Mouse (Mus musculus): Measurements from ENCODE around the gene Mertk. TPM values are rescaled to one million over a fixed set of nuclear protein-coding genes. Genes with fewer than 3 reads are reported as not detected.

Gene Mertk
- polyA plus RNA-seq, 1 experiment from 2014 or later, result 0.62 TPM

DNA sequence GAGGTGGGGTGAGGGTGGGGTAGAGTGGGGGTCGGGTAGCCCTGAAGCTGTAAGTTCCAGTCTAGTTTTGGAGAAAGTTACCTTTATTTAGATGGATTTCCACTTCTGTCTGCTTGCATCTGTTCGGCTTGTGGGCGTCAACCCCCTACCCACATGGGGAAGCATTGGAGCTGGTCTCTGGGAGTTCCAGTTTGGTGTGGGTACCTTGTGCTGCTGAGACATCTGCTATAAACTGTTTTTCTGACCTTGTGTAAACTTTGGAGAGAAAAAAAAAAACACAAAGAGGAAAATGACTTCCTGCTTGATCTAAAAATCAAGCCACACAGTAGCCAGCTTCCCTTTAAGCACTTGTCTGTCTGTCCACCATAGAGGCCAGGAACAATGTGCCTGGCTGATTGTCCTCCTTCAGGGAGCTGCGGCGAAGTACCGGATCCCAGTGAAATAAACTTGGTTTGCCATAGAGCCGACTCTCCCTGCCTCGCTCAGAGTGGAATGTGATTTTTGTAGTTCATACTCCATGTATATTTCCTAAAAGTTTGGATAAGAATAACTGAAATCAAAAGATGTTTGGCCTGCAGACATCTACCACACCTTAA, 48.8 kb downstream of the Mertk start:
- ATAC-seq (no peak), DNase-seq (ENCODE audit: low spot score) (no peak)
- H3K9ac ChIP-seq (ENCODE audit: low read length), result no peak overlapping the region
- H3K4me2 ChIP-seq (ENCODE audit: low read length), result no peak overlapping the region
- WGBS, result 83% methylated on average over 8 of the region's 8 CpGs
- no peak overlapping the region for H3K4me3 ChIP-seq (ENCODE audit: low read depth, low read length)
- no peaks in the 10 kb centered on the region for H3K4me1 ChIP-seq (ENCODE audit: control insufficient read depth, insufficient read depth, low read length)
- no peaks in the 10 kb centered on the region for H3K9me3 ChIP-seq (replicated peaks; ENCODE audit: control insufficient read depth, low read length)
- no peak overlapping the region for H3K27ac ChIP-seq (ENCODE audit: low read depth, low read length)
- H3K36me3 ChIP-seq (ENCODE audit: control insufficient read depth, insufficient read depth, low read length), result no peaks in the 10 kb centered on the region
- H3K27me3 ChIP-seq (replicated peaks; ENCODE audit: control insufficient read depth, insufficient read depth, low read length), result no peaks in the 10 kb centered on the region

DNA sequence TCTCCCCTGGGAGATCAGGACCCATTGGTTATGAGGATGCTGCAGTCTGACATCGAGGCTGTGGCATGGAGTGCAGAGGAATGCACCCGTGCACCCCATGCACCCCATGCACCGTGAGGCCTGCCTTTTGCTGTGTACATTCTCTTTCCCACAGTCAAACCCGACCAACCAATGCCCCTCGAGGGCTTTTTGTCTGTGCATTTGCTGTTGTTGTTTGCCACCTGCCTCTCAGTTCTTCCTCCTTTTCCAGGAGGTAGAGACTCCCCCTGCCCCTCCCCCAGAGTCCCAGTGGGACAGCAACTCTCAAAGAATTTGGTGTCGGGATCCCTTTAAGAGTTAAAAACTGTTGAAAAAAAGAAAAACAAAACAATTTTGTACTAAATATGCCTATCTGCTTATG, 49.4 kb downstream of the Mertk start:
- DNase-seq (ENCODE audit: low spot score) (no peak), ATAC-seq (no peak)
- 74% methylated on average over 6 of the region's 6 CpGs for WGBS
- Histone ChIP-seq H3K36me3 (ENCODE audit: control insufficient read depth, insufficient read depth, low read length) (no peaks in the 10 kb centered on the region), H3K27ac (ENCODE audit: low read depth, low read length) (no peak overlapping the region), H3K27me3 (replicated peaks; ENCODE audit: control insufficient read depth, insufficient read depth, low read length) (no peaks in the 10 kb centered on the region), H3K9me3 (replicated peaks; ENCODE audit: control insufficient read depth, low read length) (no peaks in the 10 kb centered on the region), H3K4me1 (ENCODE audit: control insufficient read depth, insufficient read depth, low read length) (no peaks in the 10 kb centered on the region), H3K9ac (ENCODE audit: low read length) (no peak overlapping the region), H3K4me3 (ENCODE audit: low read depth, low read length) (no peak overlapping the region), H3K4me2 (ENCODE audit: low read length) (no peak overlapping the region)

DNA sequence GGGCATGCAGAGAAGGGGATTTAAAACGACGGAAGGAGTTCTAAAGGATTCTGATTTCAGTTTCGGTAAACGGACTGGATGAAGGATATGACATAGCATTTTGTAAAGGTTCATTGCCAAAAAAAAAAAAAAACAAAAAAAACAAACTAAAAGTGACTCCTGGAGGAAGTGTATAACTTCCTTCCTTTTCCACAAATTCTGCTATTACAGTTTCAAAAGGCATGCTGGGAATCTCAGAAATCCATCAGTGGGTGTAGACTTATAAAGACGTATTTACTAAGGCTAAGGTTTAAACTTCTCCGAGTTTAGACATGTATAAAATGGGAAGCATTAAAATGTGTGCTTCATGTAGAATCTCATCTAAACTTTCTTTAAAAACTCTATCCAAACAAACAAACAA, 52.3 kb downstream of the Mertk start:
- ATAC-seq (no peak), DNase-seq (ENCODE audit: low spot score) (no peak)
- no peak overlapping the region for H3K4me3 ChIP-seq (ENCODE audit: low read depth, low read length)
- no peak overlapping the region for H3K4me2 ChIP-seq (ENCODE audit: low read length)
- 91% methylated on average over 6 of the region's 6 CpGs for WGBS
- no peaks in the 10 kb centered on the region for H3K27me3 ChIP-seq (replicated peaks; ENCODE audit: control insufficient read depth, insufficient read depth, low read length)
- no peak overlapping the region for H3K27ac ChIP-seq (ENCODE audit: low read depth, low read length)
- H3K9me3 ChIP-seq (replicated peaks; ENCODE audit: control insufficient read depth, low read length), result no peaks in the 10 kb centered on the region
- no peaks in the 10 kb centered on the region for H3K36me3 ChIP-seq (ENCODE audit: control insufficient read depth, insufficient read depth, low read length)
- no peak overlapping the region for H3K9ac ChIP-seq (ENCODE audit: low read length)
- H3K4me1 ChIP-seq (ENCODE audit: control insufficient read depth, insufficient read depth, low read length), result no peaks in the 10 kb centered on the region

DNA sequence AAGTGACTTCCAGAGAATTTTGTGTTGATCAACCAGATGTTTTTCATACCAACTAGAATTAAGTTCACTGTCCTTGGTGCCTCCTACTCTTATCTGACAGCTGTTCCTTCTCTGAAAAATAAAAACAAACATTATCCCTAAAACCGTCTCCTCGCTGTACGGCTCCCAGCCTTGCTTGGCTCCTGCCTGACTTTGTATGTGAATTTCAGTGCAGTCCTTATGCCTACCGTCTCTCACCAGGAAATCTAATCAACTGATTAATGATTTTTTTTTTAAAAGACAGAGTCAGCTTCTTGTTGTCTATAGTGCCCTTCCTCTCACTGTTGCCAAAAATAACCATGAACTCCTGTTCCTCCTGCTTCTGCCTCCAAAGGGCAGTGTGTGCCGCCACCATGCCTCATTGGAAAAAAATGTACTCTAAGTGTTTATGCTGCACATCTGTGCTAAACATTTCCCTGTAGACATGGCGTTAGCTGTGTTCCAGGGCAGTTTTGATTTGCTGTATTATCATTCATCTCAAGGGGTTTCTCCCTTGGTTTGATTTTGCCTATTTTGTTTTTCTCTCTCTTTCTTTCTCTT, 54.6 kb downstream of the Mertk start:
- Histone ChIP-seq H3K27me3 (replicated peaks; ENCODE audit: control insufficient read depth, insufficient read depth, low read length) (no peaks in the 10 kb centered on the region), H3K36me3 (ENCODE audit: control insufficient read depth, insufficient read depth, low read length) (no peaks in the 10 kb centered on the region), H3K4me1 (ENCODE audit: control insufficient read depth, insufficient read depth, low read length) (no peaks in the 10 kb centered on the region), H3K9ac (ENCODE audit: low read length) (no peak overlapping the region), H3K9me3 (replicated peaks; ENCODE audit: control insufficient read depth, low read length) (no peaks in the 10 kb centered on the region), H3K4me3 (ENCODE audit: low read depth, low read length) (no peak overlapping the region), H3K27ac (ENCODE audit: low read depth, low read length) (no peak overlapping the region), H3K4me2 (ENCODE audit: low read length) (no peak overlapping the region)
- WGBS, result 84% methylated on average over 6 of the region's 6 CpGs
- no peak for DNase-seq (ENCODE audit: low spot score)
- ATAC-seq, result no peak

DNA sequence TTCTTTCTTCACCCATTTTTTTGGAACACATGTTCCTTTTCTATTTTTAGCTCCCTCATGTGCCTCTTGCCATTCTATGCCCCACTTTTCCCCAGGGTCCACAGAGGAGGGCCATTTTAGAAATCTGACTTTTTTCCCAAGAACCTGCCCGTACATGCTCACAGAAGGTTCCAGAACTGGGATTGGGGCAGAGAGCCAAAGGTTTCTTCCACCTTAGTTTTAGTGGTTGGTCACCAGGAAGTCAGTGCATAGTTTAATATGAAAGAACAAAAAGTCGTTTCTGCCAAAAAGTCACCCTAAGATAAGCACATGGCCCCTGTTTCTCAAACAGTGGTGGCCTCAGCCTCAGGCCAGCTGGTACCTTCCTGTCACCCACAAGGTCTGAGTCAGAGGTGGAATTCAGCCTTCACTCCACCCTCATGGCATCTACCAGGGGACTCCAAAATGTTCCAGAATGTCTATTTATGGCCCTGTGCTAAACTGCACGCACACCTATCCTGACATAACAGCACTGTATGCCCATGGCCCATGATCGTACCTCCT, 56.5 kb downstream of the Mertk start:
- H3K9ac ChIP-seq (ENCODE audit: low read length), result no peak overlapping the region
- H3K27me3 ChIP-seq (replicated peaks; ENCODE audit: control insufficient read depth, insufficient read depth, low read length), result no peaks in the 10 kb centered on the region
- no peak overlapping the region for H3K27ac ChIP-seq (ENCODE audit: low read depth, low read length)
- H3K36me3 ChIP-seq (ENCODE audit: control insufficient read depth, insufficient read depth, low read length), result no peaks in the 10 kb centered on the region
- WGBS, result 89% methylated on average over 4 of the region's 4 CpGs
- no peak overlapping the region for H3K4me2 ChIP-seq (ENCODE audit: low read length)
- no peaks in the 10 kb centered on the region for H3K9me3 ChIP-seq (replicated peaks; ENCODE audit: control insufficient read depth, low read length)
- 0 out of 2 replicates have a peak, but pooled peaks cover 5% of the 10 kb centered on the region for H3K4me1 ChIP-seq (ENCODE audit: control insufficient read depth, insufficient read depth, low read length)
- no peak overlapping the region for H3K4me3 ChIP-seq (ENCODE audit: low read depth, low read length)
- DNase-seq (ENCODE audit: low spot score), result no peak
- ATAC-seq, result no peak

DNA sequence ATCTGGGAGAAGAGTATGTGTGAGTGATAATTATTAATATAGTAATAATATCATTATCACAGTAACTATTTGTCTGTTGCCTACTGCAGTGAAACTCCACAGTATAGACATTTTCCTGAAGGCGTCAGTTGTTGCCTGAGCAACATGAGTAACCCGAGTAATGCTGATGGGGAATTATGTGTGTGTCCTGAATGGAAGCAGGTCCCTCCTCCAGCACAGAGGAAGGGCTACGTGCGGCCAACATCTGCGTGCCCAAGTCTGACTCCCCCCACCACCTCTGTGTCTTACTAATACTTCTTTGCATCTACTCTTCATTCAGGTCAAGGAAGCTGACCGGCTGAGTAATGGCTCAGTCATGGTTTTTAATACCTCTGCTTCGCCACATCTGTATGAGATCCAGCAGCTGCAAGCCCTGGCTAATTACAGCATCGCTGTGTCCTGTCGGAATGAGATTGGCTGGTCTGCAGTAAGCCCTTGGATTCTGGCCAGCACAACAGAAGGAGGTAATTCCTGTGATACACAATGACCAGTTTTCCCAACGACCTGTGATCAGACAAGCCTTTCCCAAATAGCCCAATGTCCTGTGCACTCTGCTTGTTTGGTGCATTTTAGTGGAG, 60.1 kb downstream of the Mertk start:
- ATAC-seq, result 0 out of 2 replicates have a peak, but pooled peaks have one; percentile 32
- 0 out of 2 replicates have a peak, but pooled peaks cover 5% of the 10 kb centered on the region for H3K4me1 ChIP-seq (ENCODE audit: control insufficient read depth, insufficient read depth, low read length)
- no peak overlapping the region for H3K9ac ChIP-seq (ENCODE audit: low read length)
- 41% methylated on average over 10 of the region's 10 CpGs for whole genome bisulfite sequencing
- no peak overlapping the region for H3K4me3 ChIP-seq (ENCODE audit: low read depth, low read length)
- peak overlapping the region; percentile 16; the same call in 1 of the 2 replicates for H3K4me2 ChIP-seq (ENCODE audit: low read length)
- H3K27ac ChIP-seq (ENCODE audit: low read depth, low read length), result no peak overlapping the region
- H3K36me3 ChIP-seq (ENCODE audit: control insufficient read depth, insufficient read depth, low read length), result no peaks in the 10 kb centered on the region
- no peaks in the 10 kb centered on the region for H3K27me3 ChIP-seq (replicated peaks; ENCODE audit: control insufficient read depth, insufficient read depth, low read length)
- H3K9me3 ChIP-seq (replicated peaks; ENCODE audit: control insufficient read depth, low read length), result no peaks in the 10 kb centered on the region
- DNase-seq (ENCODE audit: low spot score), result peak; percentile 60

DNA sequence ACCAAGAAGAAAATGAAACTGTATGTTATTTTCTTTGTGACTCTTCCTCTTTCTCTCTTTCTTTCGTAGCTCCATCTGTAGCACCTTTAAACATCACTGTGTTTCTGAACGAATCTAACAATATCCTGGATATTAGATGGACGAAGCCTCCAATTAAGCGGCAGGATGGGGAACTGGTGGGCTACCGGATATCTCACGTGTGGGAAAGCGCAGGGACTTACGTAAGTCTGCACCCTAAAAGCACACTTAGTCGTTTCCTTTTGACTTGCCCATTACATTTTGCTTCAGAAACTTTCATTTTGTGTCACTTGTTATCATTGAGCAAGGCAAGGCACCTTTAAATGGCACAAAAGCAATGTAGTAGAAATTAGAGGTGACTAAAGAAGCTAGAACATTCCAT, 63.3 kb downstream of the Mertk start:
- WGBS, result 93% methylated on average over 9 of the region's 9 CpGs
- 0 out of 2 replicates have a peak, but pooled peaks cover 5% of the 10 kb centered on the region for H3K4me1 ChIP-seq (ENCODE audit: control insufficient read depth, insufficient read depth, low read length)
- H3K4me2 ChIP-seq (ENCODE audit: low read length), result no peak overlapping the region
- no peaks in the 10 kb centered on the region for H3K27me3 ChIP-seq (replicated peaks; ENCODE audit: control insufficient read depth, insufficient read depth, low read length)
- no peaks in the 10 kb centered on the region for H3K9me3 ChIP-seq (replicated peaks; ENCODE audit: control insufficient read depth, low read length)
- H3K9ac ChIP-seq (ENCODE audit: low read length), result no peak overlapping the region
- H3K27ac ChIP-seq (ENCODE audit: low read depth, low read length), result no peak overlapping the region
- no peak for ATAC-seq
- H3K4me3 ChIP-seq (ENCODE audit: low read depth, low read length), result no peak overlapping the region
- no peaks in the 10 kb centered on the region for H3K36me3 ChIP-seq (ENCODE audit: control insufficient read depth, insufficient read depth, low read length)
- no peak for DNase-seq (ENCODE audit: low spot score)

DNA sequence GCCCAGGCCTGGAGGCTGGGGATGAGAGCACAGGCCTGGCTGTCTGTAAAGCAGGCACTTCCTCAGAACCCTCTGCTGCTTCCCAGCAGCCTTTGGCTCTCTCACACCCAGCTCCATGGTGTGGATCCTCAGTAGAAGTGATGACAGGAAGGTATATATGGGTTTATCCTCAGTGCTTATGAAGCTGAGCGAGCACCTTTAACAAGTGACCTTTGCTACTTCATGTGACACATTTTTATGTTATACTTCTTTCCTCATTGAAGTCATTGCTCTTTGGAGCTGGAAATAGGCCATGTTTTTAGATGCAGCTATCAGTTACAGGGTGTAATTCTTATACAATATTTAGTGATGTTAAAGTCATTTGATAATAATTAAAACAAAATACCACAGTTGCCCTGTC, 67.0 kb downstream of the Mertk start:
- Histone ChIP-seq H3K36me3 (ENCODE audit: control insufficient read depth, insufficient read depth, low read length) (no peaks in the 10 kb centered on the region), H3K27ac (ENCODE audit: low read depth, low read length) (no peak overlapping the region), H3K4me1 (ENCODE audit: control insufficient read depth, insufficient read depth, low read length) (no peaks in the 10 kb centered on the region), H3K4me3 (ENCODE audit: low read depth, low read length) (no peak overlapping the region), H3K9me3 (replicated peaks; ENCODE audit: control insufficient read depth, low read length) (no peaks in the 10 kb centered on the region), H3K27me3 (replicated peaks; ENCODE audit: control insufficient read depth, insufficient read depth, low read length) (no peaks in the 10 kb centered on the region), H3K4me2 (ENCODE audit: low read length) (no peak overlapping the region), H3K9ac (ENCODE audit: low read length) (no peak overlapping the region)
- 97% methylated on average over 1 of the region's 1 CpGs for WGBS
- DNase-seq (ENCODE audit: low spot score) (no peak), ATAC-seq (no peak)
